Mouse (Mus musculus) thymus, postnatal 36 days (tissue): ENCODE data around the gene Gab2.

Experiments
- DNase-seq, 2 experiments: peaks; one replicate each; pipeline ENCODE4 v3.0.0; 2022; ENCODE audit warnings: mixed read lengths in 2 of 2

Gene Gab2

GRCm38 (mm10) chr7:97270367-97270766, 189.0 kb downstream of the Gab2 start:
- no peak for DNase-seq

- DNase-seq: no peak
Observed at GRCm38 (mm10) chr7:97271068-97271467, 189.7 kb downstream of the Gab2 start.

- no peak for DNase-seq
Observed at GRCm38 (mm10) chr7:97296986-97297385, 215.6 kb downstream of the Gab2 start.

- DNase-seq: peak; percentile 18 to 35
Observed at GRCm38 (mm10) chr7:97297466-97297865, 216.1 kb downstream of the Gab2 start.

GRCm38 (mm10) chr7:97298279-97298678, 216.9 kb downstream of the Gab2 start:
- no peak for DNase-seq

- DNase-seq: no peak
Observed at GRCm38 (mm10) chr7:97298943-97299342, 217.6 kb downstream of the Gab2 start.

GRCm38 (mm10) chr7:97300914-97301313, 219.5 kb downstream of the Gab2 start:
- no peak for DNase-seq

GRCm38 (mm10) chr7:97301321-97301720, 219.9 kb downstream of the Gab2 start:
- DNase-seq: no peak

- DNase-seq: no peak
Observed at GRCm38 (mm10) chr7:97302261-97302660, 220.9 kb downstream of the Gab2 start.

- no peak for DNase-seq
Observed at GRCm38 (mm10) chr7:97302876-97303275, 221.5 kb downstream of the Gab2 start.

- no peak for DNase-seq
Observed at GRCm38 (mm10) chr7:97303614-97304013, 222.2 kb downstream of the Gab2 start.

GRCm38 (mm10) chr7:97304471-97304870, 223.1 kb downstream of the Gab2 start:
- DNase-seq: no peak

- DNase-seq: no peak
Observed at GRCm38 (mm10) chr7:97305206-97305605, 223.8 kb downstream of the Gab2 start.

GRCm38 (mm10) chr7:97306813-97307212, 225.4 kb downstream of the Gab2 start:
- DNase-seq: no peak

GRCm38 (mm10) chr7:97307546-97307945, 226.2 kb downstream of the Gab2 start:
- no peak for DNase-seq

- no peak for DNase-seq
Observed at GRCm38 (mm10) chr7:97309461-97310340, 228.3 kb downstream of the Gab2 start.

- no peak for DNase-seq
Observed at GRCm38 (mm10) chr7:97310341-97310635, 228.9 kb downstream of the Gab2 start.

GRCm38 (mm10) chr7:97311620-97312019, 230.2 kb downstream of the Gab2 start:
- no peak for DNase-seq

- no peak for DNase-seq
Observed at GRCm38 (mm10) chr7:97312196-97312595, 230.8 kb downstream of the Gab2 start.

GRCm38 (mm10) chr7:97312856-97313255, 231.5 kb downstream of the Gab2 start:
- no peak for DNase-seq

GRCm38 (mm10) chr7:97313364-97313995, 232.1 kb downstream of the Gab2 start:
- DNase-seq: no peak

GRCm38 (mm10) chr7:97314646-97315045, 233.3 kb downstream of the Gab2 start:
- DNase-seq: no peak

GRCm38 (mm10) chr7:97315656-97316055, 234.3 kb downstream of the Gab2 start:
- DNase-seq: no peak

- no peak for DNase-seq
Observed at GRCm38 (mm10) chr7:97317706-97318105, 236.3 kb downstream of the Gab2 start.
